Mouse (Mus musculus) T-cell, adult 66 days (primary cell): ENCODE data around the gene Gm3685. TPM values are rescaled to one million over a fixed set of nuclear protein-coding genes. Genes with fewer than 3 reads are reported as not detected.

Experiments used
- total RNA-seq, 2 experiments: library from RNA; stranded (reverse); gene quantifications; 3 replicates in 1 of 2; 4 replicates in 1 of 2; pipeline ENCODE4 v1.2.4; 2023

Gene Gm3685
- total RNA-seq: not detected

GRCm38 (mm10) chr14:7044870-7045269 is at the start of gene Gm3685:
Gm3685 (minus strand) TSS chr14:7044970.

GRCm38 (mm10) chr14:7026781-7027749 is 17.7 kb downstream of the Gm3685 start, which contains the start of gene Gm10406:
Gm10406 (minus strand) TSS chr14:7027449.

Other genes starting within 250 kb of the Gm3685 start
- gene Gm3642, start 204.7 kb downstream of the Gm3685 start, total RNA-seq: not detected
- gene Gm3667, start 155.0 kb downstream of the Gm3685 start, total RNA-seq: under 1 TPM; 0.44 to 0.59 TPM
- gene Gm6356, start 71.2 kb downstream of the Gm3685 start, total RNA-seq: not detected
- under 1 TPM in 1 of 2 experiments, not detected in 1; 0.44 TPM for gene Gm10406, start 17.5 kb downstream of the Gm3685 start, total RNA-seq
- not detected for gene Gm3696, start 55.7 kb upstream of the Gm3685 start, total RNA-seq
- not detected for gene Gm6676, start 80.4 kb upstream of the Gm3685 start, total RNA-seq
- 1 to 10 TPM in 1 of 2 experiments, under 1 TPM in 1; 0.29 to 1.1 TPM for gene Gm3512, start 129.6 kb upstream of the Gm3685 start, total RNA-seq
- not detected for gene Gm16434, start 149.6 kb upstream of the Gm3685 start, total RNA-seq
- gene Gm3727, start 219.7 kb upstream of the Gm3685 start, total RNA-seq: not detected